Mouse (Mus musculus) spleen, adult 2 months (tissue): Measurements from ENCODE around the gene Adgb. TPM values are rescaled to one million over a fixed set of nuclear protein-coding genes. Genes with fewer than 3 reads are reported as not detected.

Experiments used
- DNase-seq, 2 experiments: peaks; one replicate each; pipeline versions ENCODE4 v3.0.0 to v3.0.0-alpha.2; 2012 to 2021; ENCODE audit warnings: low spot score in 2 of 2, low read depth in 1 of 2
- H3K27ac ChIP-seq: fragments of 200-500 bp; 2 replicates; pipeline ENCODE4 v1.5.1; 2012; ENCODE audit warnings: low read length, inconsistent platforms; ENCODE audit not compliant: insufficient read depth
- H3K27me3 ChIP-seq: fragments of 200-500 bp; 2 replicates; pipeline ENCODE4 v1.6.1; 2012; ENCODE audit warnings: mild to moderate bottlenecking, moderate library complexity, low read length, inconsistent platforms; ENCODE audit not compliant: control insufficient read depth, insufficient read depth
- H3K36me3 ChIP-seq: fragments of 200-500 bp; 2 replicates; pipeline ENCODE4 v1.6.1; 2012; ENCODE audit warnings: mild to moderate bottlenecking, low read length, inconsistent platforms; ENCODE audit not compliant: control insufficient read depth, insufficient read depth
- H3K4me1 ChIP-seq: fragments of 200-500 bp; 2 replicates; pipeline ENCODE4 v1.6.1; 2011; ENCODE audit warnings: inconsistent platforms; ENCODE audit not compliant: control insufficient read depth, insufficient read depth, insufficient read length
- H3K4me3 ChIP-seq: fragments of 200-500 bp; 2 replicates; pipeline ENCODE4 v1.5.1; 2011; ENCODE audit warnings: mild to moderate bottlenecking, inconsistent platforms; ENCODE audit not compliant: insufficient read depth, insufficient read length; ENCODE audit errors: extremely low read depth
- CTCF ChIP-seq: fragments of 200-500 bp; IDR thresholded peaks from 2 replicates; pipeline ENCODE4 v1.5.1; 2011; ENCODE audit warnings: mild to moderate bottlenecking, inconsistent platforms; ENCODE audit not compliant: insufficient read depth, insufficient read length, insufficient replicate concordance; ENCODE audit errors: extremely low read depth
- POLR2A ChIP-seq: fragments of 200-500 bp; IDR thresholded peaks from 2 replicates; pipeline ENCODE4 v1.6.1; 2011; ENCODE audit warnings: low read depth, low read length, inconsistent platforms
- WGBS: fragments of 180-500 bp; shearing (Covaris S2); methylation state at CpG from one replicate; pipeline ENCODE4 v1.1.7; 2018; 5-methylcytosine and 5-hydroxymethylcytosine counted together
- polyA plus RNA-seq: library from polyadenylated mRNA; depleted of rRNA; stranded (reverse); fragments of >200 nt; gene quantifications from 2 replicates; pipeline ENCODE4 v1.2.3, GENCODE M21; 2012

Gene Adgb
- polyA plus RNA-seq, 1 experiment: 0.22 TPM

GRCm38 (mm10) chr10:10456991-10457390 is 15.1 kb downstream of the Adgb start:
- Histone ChIP-seq H3K27ac (peak overlapping the region; percentile 29; the same call in 1 of the 2 replicates), H3K4me1 (no peaks in the 10 kb centered on the region), H3K36me3 (no peaks in the 10 kb centered on the region), H3K27me3 (no peaks in the 10 kb centered on the region), H3K4me3 (no peak overlapping the region)
- no peak for DNase-seq
- 33% methylated on average over 5 of the region's 5 CpGs for WGBS
- no peak for TF ChIP-seq CTCF
- TF ChIP-seq POLR2A: no peak

- Histone ChIP-seq H3K36me3 (no peaks in the 10 kb centered on the region), H3K27me3 (no peaks in the 10 kb centered on the region), H3K4me3 (no peak overlapping the region), H3K4me1 (no peaks in the 10 kb centered on the region), H3K27ac (no peak overlapping the region)
- no peak for DNase-seq
- WGBS: 85% methylated on average over 3 of the region's 3 CpGs
- TF ChIP-seq POLR2A (no peak), CTCF (no peak)
These were observed 23.1 kb downstream of the Adgb start for GRCm38 (mm10) chr10:10449067-10449466.

DNA sequence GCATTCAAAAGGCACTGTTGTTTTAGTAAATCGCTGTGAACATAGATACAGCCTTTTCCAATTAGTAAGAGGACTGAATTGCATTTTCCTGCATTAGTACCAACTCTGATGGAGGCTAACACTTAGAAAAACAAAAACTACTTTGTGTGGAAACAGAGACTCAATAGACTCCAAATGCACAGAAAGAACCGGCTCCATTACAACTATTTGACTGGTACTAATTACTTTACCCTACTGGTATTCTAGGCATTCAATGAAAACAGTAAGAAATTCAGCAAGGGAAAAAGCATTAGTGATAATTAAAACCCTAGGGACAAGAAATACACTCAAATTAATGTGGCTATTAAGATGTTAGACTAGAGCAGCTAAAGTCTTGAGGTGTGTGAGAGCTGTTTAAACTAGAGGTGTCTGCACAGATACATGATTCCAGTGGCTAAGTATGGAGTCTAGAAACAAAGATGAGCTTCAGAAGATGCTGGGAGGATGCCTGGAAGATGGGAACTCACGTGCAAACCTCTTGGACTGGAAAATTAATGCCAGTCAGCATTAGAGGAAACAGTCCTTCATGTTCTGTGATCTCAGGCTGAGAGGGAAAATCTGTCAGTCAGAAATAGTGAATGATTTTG is 27.2 kb downstream of the Adgb start:
- no peaks in the 10 kb centered on the region for H3K27me3 ChIP-seq
- H3K4me1 ChIP-seq: no peaks in the 10 kb centered on the region
- DNase-seq: no peak
- WGBS: 86% methylated on average over 3 of the region's 3 CpGs
- no peak overlapping the region for H3K4me3 ChIP-seq
- H3K27ac ChIP-seq: no peak overlapping the region
- no peak for TF ChIP-seq POLR2A
- no peak for TF ChIP-seq CTCF
- H3K36me3 ChIP-seq: no peaks in the 10 kb centered on the region

GRCm38 (mm10) chr10:10443558-10443957 is 28.6 kb downstream of the Adgb start:
- no peak for DNase-seq
- Histone ChIP-seq H3K4me3 (no peak overlapping the region), H3K27me3 (no peaks in the 10 kb centered on the region), H3K27ac (no peak overlapping the region), H3K4me1 (no peaks in the 10 kb centered on the region), H3K36me3 (no peaks in the 10 kb centered on the region)
- TF ChIP-seq CTCF (no peak), POLR2A (no peak)

- Histone ChIP-seq H3K27me3 (no peaks in the 10 kb centered on the region), H3K4me3 (no peak overlapping the region), H3K4me1 (no peaks in the 10 kb centered on the region), H3K36me3 (no peaks in the 10 kb centered on the region), H3K27ac (no peak overlapping the region)
- no peak for DNase-seq
- WGBS: 86% methylated on average over 1 of the region's 1 CpGs
- TF ChIP-seq POLR2A (no peak), CTCF (no peak)
These were observed 37.1 kb downstream of the Adgb start for GRCm38 (mm10) chr10:10435014-10435413.

GRCm38 (mm10) chr10:10429635-10430034 is 42.5 kb downstream of the Adgb start:
- WGBS: 39% methylated on average over 5 of the region's 5 CpGs
- no peaks in the 10 kb centered on the region for H3K36me3 ChIP-seq
- H3K4me1 ChIP-seq: no peaks in the 10 kb centered on the region
- TF ChIP-seq POLR2A (no peak), CTCF (no peak)
- no peak for DNase-seq
- H3K4me3 ChIP-seq: no peak overlapping the region
- no peak overlapping the region for H3K27ac ChIP-seq
- H3K27me3 ChIP-seq: no peaks in the 10 kb centered on the region

GRCm38 (mm10) chr10:10429032-10429431 is 43.1 kb downstream of the Adgb start:
- Histone ChIP-seq H3K27me3 (no peaks in the 10 kb centered on the region), H3K4me3 (no peak overlapping the region), H3K27ac (no peak overlapping the region), H3K4me1 (no peaks in the 10 kb centered on the region), H3K36me3 (no peaks in the 10 kb centered on the region)
- no peak for DNase-seq
- TF ChIP-seq CTCF (no peak), POLR2A (no peak)
- WGBS: 52% methylated on average over 7 of the region's 7 CpGs
